Mouse (Mus musculus) liver, adult 2 months (tissue): ENCODE data around the gene Col4a2.
"Not testable (repeated sequence)": the region's sequence is repeated elsewhere in the genome, so short reads cannot be mapped to it uniquely, and the experiment has no call there.

Source experiments
- CTCF ChIP-seq: fragments of 200-500 bp; IDR thresholded peaks from 2 replicates; pipeline ENCODE4 v1.5.1; 2011; ENCODE audit warnings: low read depth, low read length, control low read depth
- POLR2A ChIP-seq: fragments of 200-500 bp; IDR thresholded peaks from 2 replicates; pipeline ENCODE4 v1.6.1; 2011; ENCODE audit warnings: low read length, control low read depth; ENCODE audit not compliant: insufficient read depth; ENCODE audit errors: extremely low read depth

- TF ChIP-seq CTCF, POLR2A: not testable (repeated sequence)
Observed at GRCm38 (mm10) chr8:11466528-11466927, 153.9 kb downstream of the Col4a2 start.
